Mouse (Mus musculus) lung, postnatal 0 days (tissue): ENCODE results near the gene Lsm14a. TPM values are rescaled to one million over a fixed set of nuclear protein-coding genes. Genes with fewer than 3 reads are reported as not detected.
A peak's percentile ranks its signal among the peaks of the same experiment; 100 is the strongest.

Source experiments
- ATAC-seq: fragments of 200-750 bp; cut with Nextera tagmentation; 2 replicates; pipeline ENCODE4 v1.8.0; 2017; ENCODE audit warnings: moderate library complexity
- DNase-seq: peaks from one replicate; pipeline ENCODE4 v3.0.0-alpha.2; 2016; ENCODE audit warnings: low spot score
- H3K27ac ChIP-seq: fragments of 300-500 bp; sonication (generic); 2 replicates; pipeline ENCODE4 v1.5.1; 2014; ENCODE audit warnings: antibody characterized with exemption, mild to moderate bottlenecking, low read length, mixed read lengths
- H3K27me3 ChIP-seq: fragments of 300-500 bp; sonication (generic); replicated peaks from 2 replicates; pipeline ENCODE4 v1.6.1; 2014; ENCODE audit warnings: low read length, mixed read lengths; ENCODE audit not compliant: insufficient read depth
- H3K36me3 ChIP-seq: fragments of 300-500 bp; sonication (generic); 2 replicates; pipeline ENCODE4 v1.6.1; 2014; ENCODE audit warnings: low read length, mixed read lengths; ENCODE audit not compliant: insufficient read depth
- H3K4me1 ChIP-seq: fragments of 300-500 bp; sonication (generic); 2 replicates; pipeline ENCODE4 v1.6.1; 2014; ENCODE audit warnings: antibody characterized with exemption, low read depth, low read length, mixed read lengths; ENCODE audit not compliant: insufficient read depth
- H3K4me2 ChIP-seq: fragments of 300-500 bp; sonication (generic); replicated peaks from 2 replicates; pipeline ENCODE4 v1.6.1; 2014; ENCODE audit warnings: low read depth, mild to moderate bottlenecking, low read length, moderate library complexity, mixed read lengths
- H3K4me3 ChIP-seq: fragments of 300-500 bp; sonication (generic); 2 replicates; pipeline ENCODE4 v1.5.1; 2014; ENCODE audit warnings: low read depth, low read length
- H3K9ac ChIP-seq: fragments of 300-500 bp; sonication (generic); replicated peaks from 2 replicates; pipeline ENCODE4 v1.6.1; 2014; ENCODE audit warnings: low read depth, mild to moderate bottlenecking
- H3K9me3 ChIP-seq: fragments of 300-500 bp; sonication (generic); 2 replicates; pipeline ENCODE4 v1.6.1; 2016; ENCODE audit warnings: low read length, mixed read lengths
- CTCF ChIP-seq: IDR thresholded peaks from 2 replicates; pipeline ENCODE4 v1.5.1; 2016; ENCODE audit warnings: antibody characterized with exemption, mild to moderate bottlenecking
- EP300 ChIP-seq: IDR thresholded peaks from 2 replicates; pipeline ENCODE4 v1.6.1; 2016; ENCODE audit warnings: antibody characterized with exemption, mild to moderate bottlenecking, control low read depth
- WGBS: fragments of 180-500 bp; shearing (Covaris S2); extraction: QIAGEN DNeasy Blood & Tissue Kit; methylation state at CpG from one replicate; pipeline ENCODE4 v1.1.7; 2014; 5-methylcytosine and 5-hydroxymethylcytosine counted together
- polyA plus RNA-seq: library from polyadenylated mRNA; unstranded; fragments of >200 nt; fragmentation: Nextera tagmentation; extraction: Ambion mirVana; gene quantifications from 2 replicates; pipeline ENCODE4 v1.2.1, GENCODE M21; 2015

The Lsm14a gene
- polyA plus RNA-seq, 1 experiment from 2014 or later: 76.1 TPM

- Histone ChIP-seq H3K9me3 (no peaks in the 10 kb centered on the region), H3K27me3 (no peaks in the 10 kb centered on the region), H3K4me1 (peaks cover 37% of the 10 kb centered on the region), H3K4me2 (no peak overlapping the region), H3K36me3 (no peaks in the 10 kb centered on the region), H3K4me3 (no peak overlapping the region), H3K9ac (no peak overlapping the region), H3K27ac (peak overlapping the region; percentile 55)
- TF ChIP-seq EP300: peak; percentile 97
- no peak for TF ChIP-seq CTCF
- ATAC-seq (peak; percentile 72), DNase-seq (peak; percentile 69)
- 60% methylated on average over 3 of the region's 3 CpGs for WGBS
Observed at GRCm38 (mm10) chr7:34301952-34302351, 91.2 kb downstream of the Lsm14a start.

GRCm38 (mm10) chr7:34298818-34299217 lies 94.3 kb downstream of the Lsm14a start:
- Histone ChIP-seq H3K4me3 (no peak overlapping the region), H3K4me2 (no peak overlapping the region), H3K9me3 (no peaks in the 10 kb centered on the region), H3K27ac (0 out of 2 replicates have a peak overlapping the region, but pooled peaks have one; percentile 62), H3K9ac (no peak overlapping the region), H3K4me1 (peaks cover 19% of the 10 kb centered on the region; the same call in 1 of the 2 replicates), H3K27me3 (no peaks in the 10 kb centered on the region), H3K36me3 (no peaks in the 10 kb centered on the region)
- no peak for TF ChIP-seq CTCF
- 0 out of 2 replicates have a peak, but pooled peaks have one; percentile 36 for TF ChIP-seq EP300
- ATAC-seq (no peak), DNase-seq (no peak)
- WGBS: 73% methylated on average over 2 of the region's 2 CpGs

- Histone ChIP-seq H3K9me3 (no peaks in the 10 kb centered on the region), H3K4me1 (peaks cover 10% of the 10 kb centered on the region; the same call in 1 of the 2 replicates), H3K27me3 (no peaks in the 10 kb centered on the region), H3K36me3 (no peaks in the 10 kb centered on the region), H3K9ac (no peak overlapping the region), H3K4me3 (no peak overlapping the region), H3K27ac (no peak overlapping the region), H3K4me2 (no peak overlapping the region)
- 80% methylated on average over 3 of the region's 3 CpGs for WGBS
- DNase-seq: no peak
- ATAC-seq: no peak
- no peak for TF ChIP-seq CTCF
- TF ChIP-seq EP300: no peak
Observed at GRCm38 (mm10) chr7:34296124-34296523, 97.0 kb downstream of the Lsm14a start.

Other genes starting within 250 kb of the Lsm14a start
- gene Uba2, start 223.7 kb downstream of the Lsm14a start, polyA plus RNA-seq: 82.8 and 91.2 TPM in 2 replicates
- 34.0 and 37.9 TPM in 2 replicates for gene Pdcd2l, start 196.7 kb downstream of the Lsm14a start, polyA plus RNA-seq
- 122 and 123 TPM in 2 replicates for gene Gpi1, start 163.0 kb downstream of the Lsm14a start, polyA plus RNA-seq
- not detected in 2 replicates for gene Gm6096, start 142.3 kb downstream of the Lsm14a start, polyA plus RNA-seq
- gene 4931406P16Rik, start 79.8 kb downstream of the Lsm14a start, polyA plus RNA-seq: 54.6 and 57.3 TPM in 2 replicates